Mouse (Mus musculus) frontal cortex, postnatal 36 days (tissue): ENCODE results near the gene Amigo2.

Experiments used
- DNase-seq, 2 experiments: peaks; one replicate each; pipeline ENCODE4 v3.0.0; 2022; ENCODE audit warnings: low spot score in 2 of 2

Gene Amigo2

DNA sequence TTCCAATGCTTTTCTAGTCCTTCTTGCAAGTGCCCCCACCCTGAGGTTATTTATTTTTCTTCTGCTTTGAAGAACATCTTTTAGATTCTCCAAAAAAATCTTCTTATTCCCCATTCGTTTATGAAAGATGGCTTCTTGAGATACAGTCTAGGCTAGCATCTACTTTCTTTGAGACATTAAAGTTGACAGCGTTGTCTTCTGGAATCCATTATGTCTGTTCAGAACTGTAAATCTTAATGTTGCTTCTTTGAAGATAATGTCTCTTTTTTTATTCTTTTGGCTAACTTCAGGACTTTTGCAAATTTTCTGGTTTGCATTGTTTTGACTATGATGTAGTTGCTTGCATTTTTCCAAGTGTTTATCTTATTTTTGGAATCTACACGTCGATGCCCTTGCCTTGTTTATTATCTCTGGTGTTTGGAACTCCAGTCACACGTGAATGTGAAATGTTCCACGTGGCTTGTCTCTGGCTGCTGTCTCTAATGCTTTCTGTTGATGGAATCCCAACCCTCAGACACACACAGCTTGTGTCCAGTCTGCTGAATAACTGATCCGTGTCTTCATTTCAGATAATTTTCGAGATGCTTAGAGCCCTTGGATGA is 20.1 kb upstream of the Amigo2 start:
- no peak for DNase-seq

DNA sequence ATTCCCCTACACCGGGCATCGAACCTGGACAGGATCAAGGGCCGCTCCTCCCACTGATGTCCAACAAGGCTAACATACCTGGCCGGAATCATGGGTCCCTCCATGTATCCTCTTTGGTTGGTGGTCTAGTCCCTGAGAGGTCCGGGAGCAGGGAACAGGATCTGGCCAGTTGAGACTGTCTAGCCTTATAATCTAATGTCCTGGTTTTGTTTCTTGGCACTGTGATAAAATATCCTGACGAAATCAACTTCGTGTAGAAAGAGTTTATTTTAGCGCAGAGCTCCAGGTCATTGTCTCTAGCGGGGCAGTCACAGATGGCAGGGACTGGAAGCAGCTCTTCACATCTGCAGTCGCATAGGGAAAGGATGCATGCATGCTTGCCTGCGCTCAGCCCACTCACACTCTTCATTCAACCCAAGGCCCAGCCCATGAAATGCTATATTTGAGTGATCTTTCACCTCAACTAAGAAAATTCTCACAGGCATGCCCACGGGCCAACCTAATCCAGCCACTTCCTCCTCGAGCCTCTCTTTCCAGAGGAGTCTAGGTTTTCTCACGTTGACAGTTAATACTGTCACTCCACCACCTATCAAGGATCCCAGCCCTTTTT is 19.3 kb upstream of the Amigo2 start:
- DNase-seq: no peak

DNA sequence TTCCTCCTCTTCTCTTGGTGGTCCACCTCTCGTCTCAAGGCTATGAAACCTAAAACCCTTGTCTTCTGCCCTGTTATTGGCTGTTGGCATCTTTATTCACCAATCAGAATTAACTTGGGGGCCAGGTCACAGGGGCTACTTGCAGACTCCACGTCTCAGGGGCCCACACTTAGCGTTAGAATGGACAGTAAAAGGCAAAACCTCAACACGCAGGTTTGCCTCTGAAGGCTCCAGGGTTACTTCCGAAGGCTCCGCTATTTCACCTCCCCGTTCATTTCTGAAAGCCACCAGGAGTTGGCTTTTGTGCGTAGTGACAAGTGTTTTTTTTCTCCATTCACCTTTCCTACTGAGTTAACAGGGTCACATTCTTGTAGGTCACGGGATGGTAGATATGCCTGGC is 15.2 kb upstream of the Amigo2 start:
- DNase-seq: no peak

DNA sequence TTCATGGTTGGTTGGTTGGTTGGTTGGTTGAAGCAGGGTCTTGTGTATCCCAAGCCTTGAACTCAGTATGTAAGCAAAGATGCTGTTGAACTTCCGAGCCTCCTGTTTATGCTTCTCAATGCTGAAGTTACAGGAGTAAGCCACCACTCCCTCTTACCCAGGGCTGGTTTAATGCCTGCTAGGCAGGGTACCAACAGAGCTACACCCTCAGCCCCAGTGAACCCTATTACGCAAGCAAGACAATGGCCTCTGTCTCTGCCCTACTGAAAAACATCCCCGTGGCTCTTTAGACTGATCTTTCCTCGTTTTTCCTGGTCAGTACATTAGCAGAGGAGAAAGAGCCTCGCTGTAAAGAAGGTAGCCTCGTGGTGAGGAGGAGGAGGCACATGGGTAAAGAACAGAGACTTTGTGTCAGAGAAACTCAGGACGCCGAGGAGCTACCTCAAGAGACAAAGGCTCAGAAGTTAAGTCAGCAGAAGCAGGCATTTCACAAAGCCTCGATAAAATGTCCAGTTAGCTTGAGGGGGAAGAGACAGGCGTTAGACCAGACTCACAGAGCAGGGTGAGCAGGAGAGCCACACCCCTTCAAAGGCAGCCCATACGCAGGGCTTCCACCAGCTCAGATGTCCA is 13.0 kb upstream of the Amigo2 start:
- DNase-seq: no peak

DNA sequence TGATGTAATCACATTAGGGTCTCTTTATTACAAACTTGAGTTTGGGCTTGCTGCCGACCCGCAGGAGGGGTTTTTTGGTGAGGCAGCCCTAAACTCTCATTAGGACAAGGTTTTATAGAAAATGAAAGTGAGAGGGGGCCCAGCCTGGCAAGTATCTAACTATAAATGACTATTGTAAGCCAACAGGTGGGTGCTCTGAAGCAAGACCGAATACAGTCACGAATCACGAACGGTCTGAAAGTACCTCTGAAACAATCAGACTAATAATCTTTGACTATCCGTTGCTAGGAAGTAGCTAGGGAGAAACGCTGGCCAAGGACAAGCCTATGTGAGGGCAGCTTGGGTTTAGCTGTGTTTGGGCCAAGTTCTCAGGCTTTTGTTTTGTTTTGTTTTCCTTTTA is 12.2 kb upstream of the Amigo2 start:
- no peak for DNase-seq

DNA sequence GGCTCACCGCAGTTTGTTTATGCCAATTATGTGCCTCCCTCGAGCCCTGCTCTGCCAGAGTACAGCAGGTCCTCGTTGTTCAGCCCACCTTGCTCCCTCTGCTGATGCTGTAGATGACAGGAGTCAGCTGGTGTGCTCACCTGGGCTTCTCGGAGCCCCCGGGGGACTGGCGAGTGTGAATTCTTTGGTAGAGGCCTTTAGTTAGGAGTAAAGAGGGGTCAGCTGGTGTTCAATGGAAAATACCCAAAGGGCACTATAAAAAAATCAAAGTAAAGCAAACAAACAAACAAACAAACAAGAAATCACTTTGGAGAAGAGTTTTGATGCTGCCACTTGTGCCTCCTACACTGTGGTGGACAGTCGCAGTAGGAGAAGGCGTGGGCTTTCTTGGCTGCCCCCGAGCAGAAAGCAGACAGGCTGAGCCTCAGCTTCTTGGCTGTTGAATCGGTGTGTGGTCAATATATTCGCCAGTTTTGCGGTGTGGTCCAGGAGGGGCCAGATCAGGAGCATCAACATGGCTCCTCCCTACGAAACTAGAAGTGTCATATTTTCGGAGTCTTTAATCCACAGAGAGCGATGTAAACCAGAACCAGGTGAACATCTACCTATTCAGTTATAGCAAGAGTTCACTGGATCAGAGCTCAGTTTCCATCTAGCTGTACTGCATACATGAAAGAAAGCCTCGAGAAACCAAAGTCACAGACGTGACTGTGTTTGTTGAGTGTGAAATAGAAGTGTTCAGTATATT is 11.6 kb upstream of the Amigo2 start:
- DNase-seq: no peak

DNA sequence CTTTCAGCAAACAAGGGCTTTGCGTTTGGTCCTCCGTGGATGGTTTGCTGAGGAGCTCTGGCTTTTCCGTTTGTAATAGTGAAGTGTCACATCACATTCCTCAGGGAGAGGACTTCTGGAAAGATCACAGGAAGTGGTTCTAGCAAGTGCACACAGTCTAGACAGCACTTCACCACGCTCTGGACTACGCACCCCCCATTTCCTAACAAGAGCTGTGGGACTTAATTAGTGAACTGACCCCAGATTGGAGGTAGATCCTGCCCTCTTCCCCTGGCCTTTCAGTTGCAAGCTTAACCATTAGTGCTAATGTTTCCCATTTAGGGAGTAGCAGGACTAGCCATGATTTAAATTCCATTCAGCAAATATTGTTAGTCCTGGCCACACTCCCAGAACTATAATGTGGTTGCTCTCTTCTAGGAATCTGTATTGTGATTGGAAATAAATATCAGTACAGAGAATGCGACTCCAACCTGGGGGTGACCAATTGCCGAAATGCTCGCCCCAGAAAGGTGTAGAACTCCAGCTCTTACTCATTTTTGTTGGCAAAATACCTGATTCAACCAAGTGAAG is 10.2 kb upstream of the Amigo2 start:
- no peak for DNase-seq

DNA sequence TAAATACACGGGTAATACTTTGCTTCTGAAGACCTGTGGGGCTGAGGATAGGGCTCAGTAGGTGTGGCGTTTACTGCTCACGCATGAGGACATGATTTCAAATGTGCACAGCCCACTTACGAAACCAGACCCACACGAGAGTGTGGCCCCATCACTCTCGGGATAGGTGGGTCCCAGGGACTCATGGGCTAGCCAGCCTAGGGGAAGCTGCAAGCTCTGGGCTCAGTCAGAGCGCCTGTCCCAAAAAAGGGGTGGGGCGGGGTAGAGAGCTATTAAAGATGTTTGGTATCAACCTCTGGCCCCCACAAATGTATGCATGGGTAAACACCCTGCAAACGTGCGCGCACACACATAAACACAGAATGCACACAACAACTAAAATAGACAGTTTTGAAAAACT is 9.3 kb upstream of the Amigo2 start:
- DNase-seq: no peak

DNA sequence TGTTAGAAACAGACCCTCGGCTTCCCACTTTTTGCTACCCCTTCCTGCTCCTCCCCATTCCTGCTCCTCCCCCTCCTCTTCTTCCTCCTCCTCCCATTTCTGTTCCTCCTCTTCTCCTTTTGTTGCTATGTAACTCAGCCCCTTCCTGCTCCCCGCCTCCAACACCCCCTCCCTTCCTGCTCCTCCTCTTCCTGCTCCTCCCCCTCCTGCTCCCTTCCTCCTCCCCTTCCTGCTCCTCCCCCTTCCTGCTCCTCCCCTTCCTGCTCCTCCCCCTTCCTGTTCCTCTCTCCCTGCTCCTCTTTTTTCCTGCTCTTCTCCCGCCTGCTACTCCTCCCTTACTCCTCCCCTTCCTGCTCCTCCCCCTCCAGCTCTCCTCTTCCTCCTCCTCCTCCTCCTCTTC is 8.7 kb upstream of the Amigo2 start:
- no peak for DNase-seq

DNA sequence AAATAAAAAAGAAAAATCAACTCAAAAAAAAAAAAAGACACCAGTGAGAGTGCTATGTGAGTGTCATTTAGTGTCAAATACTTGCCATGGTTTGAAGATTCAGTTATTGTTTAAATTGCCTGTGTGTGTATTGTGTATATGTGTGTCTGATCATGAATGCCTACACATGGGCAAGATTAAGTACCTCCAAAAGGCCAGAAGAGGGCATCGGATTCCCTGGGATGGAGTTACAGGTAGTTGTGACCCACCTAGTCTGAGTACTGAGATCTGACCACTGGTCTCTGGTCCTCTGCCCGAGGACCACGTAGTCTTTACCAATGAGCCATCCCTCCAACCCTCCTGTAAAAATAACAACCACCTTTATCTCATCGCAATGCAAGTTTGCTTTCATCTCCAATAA is 7.3 kb upstream of the Amigo2 start:
- no peak for DNase-seq

DNA sequence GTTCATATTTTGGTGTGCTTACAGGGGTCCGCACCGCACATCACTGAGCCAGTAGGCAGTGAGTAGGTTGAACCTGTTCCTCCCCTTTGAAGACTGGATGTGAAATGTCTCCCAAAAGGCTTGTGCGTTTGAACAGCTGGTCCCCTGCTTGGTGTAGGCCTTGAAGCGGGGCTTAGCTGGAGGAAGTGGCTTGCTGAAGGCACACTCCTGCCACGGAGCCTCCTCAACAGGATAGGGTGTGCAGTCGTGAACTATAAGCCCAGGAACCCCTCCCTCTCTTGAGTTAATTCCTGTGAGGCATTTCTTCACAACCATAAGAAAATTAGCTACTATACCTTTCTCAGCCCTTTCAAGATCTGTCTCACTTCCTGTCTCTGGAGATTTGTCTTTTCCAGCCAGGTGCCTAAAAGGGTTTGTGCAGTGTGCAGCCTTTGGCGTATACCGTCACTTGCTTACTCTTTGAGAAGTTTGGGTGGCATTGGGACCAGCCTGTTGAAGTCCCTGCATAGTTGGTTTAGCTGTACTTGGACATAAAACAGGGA is 5.5 kb upstream of the Amigo2 start:
- DNase-seq: no peak

DNA sequence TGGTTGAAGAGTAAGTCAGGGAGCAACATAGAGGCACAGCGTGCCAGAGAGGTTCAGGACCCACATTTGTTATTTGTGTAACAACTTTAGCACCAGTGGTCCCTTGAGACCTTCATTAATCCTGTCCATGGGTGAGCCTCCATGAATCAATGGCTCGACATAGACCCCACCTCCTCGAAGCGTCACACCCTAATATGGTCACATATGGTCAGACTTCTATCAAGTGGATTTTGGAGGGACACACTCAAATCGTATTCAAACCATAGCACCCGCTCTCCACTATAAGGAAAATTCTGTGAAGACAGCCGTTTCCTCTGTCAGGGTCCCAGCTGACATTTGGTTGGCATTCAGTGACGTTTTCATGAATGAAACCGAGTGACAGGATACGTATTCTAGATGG is 2.2 kb upstream of the Amigo2 start:
- no peak for DNase-seq

DNA sequence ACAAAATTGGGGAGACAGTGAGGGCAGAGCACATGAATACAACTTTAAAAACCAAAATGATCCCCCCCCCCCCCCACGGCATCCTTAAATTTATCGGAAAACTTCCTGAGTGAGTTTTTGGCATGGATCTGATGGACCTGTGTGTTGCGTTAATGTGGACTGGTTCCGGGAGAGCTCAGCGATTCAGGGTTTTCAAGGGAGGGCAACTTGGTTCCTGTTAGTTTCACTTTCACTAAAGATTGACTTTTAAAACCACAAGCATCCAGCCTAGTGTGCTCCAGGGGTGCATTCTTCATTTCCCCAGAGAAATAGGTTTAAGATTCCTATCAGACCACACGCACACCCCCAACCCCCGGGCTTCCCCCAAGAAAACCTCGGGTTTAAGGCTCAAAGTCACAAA is 1.2 kb upstream of the Amigo2 start:
- DNase-seq: no peak

DNA sequence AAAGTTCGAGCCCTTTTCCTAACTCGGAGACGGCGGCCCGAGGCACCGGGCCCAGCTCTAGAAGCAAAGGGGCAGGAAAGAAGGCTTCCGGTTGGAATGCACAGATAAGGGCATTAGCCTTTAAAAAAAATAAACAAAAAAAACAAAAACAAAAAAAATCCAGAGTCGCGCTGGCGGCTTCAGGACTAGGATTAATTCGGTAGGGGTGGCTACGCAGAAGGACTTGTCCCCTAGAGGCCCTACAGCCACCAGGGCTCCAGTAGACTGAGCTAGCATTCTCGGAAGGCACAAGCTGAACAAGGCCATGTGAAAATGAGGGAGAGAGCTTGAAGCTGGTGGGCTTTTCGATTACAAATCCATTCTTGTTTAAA is 689 bp upstream of the Amigo2 start:
- DNase-seq: peak; percentile 6 to 18

DNA sequence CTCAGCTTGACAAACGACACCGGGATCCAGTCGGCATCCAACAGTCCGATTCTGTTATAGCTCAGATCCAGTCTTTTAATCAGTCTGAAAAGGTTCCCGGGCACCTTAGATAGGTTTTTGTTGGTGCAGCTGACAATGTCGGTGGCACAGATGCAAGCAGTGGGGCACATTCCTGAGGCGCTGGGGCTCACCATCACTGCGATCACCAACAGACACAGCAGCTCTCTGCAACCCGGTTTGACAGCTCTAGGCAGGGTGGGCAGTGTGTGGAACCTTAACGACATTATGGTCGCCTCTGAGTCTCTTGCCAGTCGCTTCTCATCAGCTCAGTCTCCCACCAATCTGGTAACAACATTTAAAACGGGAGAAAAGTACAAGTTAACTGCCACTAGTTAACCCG is 831 bp downstream of the Amigo2 start:
- no peak for DNase-seq

DNA sequence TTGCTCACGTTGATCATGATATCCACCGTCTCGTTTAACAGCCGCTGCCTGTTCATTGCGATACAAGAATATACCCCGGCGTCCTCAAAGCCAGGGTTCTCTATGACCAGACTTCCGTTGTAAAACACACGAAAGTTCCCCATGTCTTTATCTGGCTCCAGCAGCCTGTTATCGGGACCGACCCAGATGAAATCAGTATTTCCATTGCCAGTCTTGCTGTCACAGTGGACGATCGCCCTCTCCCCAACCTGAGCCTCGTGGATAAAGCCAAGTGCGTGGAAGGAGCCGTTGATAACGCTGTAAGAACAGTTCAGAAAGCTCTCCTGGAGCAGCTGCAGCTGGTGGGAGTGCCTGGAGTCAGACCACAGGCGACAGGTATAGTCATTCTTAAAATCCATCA is 1.7 kb downstream of the Amigo2 start:
- no peak for DNase-seq

DNA sequence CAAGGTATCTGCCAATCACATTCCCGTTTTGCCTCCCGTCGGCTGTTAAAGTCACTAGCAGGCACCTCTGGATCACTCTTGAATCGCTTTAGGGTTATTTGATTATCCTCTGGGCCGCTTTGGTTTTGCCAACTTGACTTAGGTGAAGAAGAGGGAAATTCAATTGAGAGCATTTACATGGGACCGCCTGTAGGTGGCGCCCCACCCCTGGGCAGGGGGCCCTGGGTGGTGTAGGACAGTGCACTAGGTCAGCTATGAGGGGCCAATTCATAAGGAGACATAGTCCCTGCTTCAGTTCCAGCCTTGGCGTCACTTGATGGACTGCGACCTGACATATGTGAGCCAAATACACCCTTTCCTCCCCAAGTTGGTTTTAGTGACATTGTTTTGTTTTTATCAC is 10.1 kb downstream of the Amigo2 start:
- DNase-seq: no peak

DNA sequence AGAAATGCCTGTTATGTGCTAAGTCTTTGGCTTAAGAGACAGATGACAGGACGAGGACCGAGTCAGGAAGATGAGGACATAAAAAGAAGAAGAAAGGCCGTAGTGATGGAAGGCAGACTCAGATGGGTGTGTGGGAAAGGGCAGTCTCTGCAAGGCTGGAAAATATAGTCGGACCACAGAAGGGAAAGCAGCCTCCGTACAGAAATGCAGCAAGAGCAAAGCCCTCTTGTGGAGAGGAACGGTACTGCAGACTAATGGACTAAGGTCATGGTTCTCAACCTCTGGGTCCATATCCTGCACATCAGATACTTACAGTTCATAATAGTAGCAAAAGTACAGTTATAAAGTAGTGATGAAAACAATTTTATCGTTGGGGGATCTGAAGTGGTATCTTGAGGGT is 11.9 kb downstream of the Amigo2 start:
- DNase-seq: peak; percentile 25 to 42

DNA sequence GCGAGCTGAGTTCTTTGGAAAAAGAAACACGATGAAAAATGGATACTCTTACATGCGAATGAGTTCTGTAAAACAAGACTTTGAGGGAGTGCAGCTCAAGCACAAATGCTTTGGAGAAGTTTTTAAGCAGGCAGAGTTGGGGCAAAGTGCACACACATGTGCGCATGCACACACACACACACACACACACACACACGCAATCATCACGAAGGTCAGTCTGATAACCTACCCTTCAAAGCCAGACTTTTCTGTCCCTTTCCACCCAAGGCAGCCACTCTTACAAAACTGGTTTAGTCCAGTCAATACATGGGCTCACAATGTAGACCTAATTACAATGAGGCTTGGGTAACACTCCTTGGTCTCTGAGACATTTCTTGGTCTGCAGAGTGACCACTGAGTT is 13.0 kb downstream of the Amigo2 start:
- no peak for DNase-seq

DNA sequence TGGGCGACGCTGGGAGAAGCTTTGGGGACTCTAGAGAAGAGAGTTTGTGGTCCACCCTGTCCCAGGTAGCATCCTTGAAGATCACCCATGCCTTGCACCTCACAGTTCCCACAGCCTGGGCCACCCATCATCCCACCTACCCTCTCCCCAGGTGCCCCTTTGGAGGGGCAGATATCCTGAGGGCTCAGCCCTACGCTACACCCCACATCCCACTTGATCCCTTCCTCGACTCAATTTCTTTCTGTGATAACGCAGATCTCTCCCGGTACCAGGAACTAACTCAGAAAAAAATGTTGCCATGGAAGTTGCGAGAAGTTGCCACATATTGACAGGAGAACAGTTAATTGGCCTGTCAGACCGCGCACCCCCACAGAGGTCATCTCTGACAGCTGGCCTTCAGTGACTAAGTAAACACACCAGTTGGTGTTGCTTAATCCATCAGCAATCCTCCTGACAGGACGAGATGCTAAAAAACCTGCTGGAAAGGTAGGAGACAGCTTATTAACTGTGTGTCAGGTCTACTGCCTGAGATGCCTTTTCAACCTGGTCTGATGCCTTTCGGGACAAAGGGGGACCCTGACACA is 17.5 kb downstream of the Amigo2 start:
- DNase-seq: no peak

DNA sequence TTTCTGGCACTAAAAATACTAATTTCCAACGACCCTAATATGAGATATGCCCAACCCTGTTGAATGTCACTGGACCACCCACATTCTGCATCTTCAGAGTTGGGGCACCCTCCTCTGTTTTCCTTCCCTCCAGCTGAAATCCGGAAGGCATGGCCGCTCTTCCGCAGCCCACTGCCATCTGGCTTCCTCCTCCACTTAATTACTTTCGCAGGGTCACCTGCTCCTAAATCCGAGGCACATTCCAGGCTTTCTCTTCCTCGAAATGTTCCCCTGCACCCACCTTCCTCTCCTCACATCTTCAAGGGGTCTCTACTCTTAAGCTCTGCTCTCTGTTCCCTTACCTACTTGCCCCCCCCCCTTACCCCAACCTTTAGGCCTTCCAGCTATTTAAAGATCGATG is 23.1 kb downstream of the Amigo2 start:
- DNase-seq: no peak

DNA sequence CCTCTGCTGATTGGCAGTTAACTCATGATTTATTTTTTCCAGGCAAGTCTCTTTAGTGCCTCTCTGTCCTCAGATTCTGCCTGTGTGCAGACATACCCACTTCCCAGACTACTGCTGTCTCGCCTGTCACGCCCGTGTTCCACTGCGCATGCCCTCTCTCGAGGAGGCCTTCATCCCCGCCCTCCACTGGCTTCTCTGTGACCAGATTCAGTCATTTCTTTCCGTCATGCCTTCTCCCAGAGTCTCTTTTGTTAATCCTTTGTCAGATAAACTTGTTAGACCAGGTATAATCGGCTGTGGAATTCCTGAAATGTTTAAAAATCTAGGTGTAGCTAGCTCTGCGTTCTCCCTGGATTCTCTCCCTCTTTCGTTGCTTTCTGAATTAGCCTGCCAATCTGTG is 23.7 kb downstream of the Amigo2 start:
- DNase-seq: no peak
